Mouse (Mus musculus): ENCODE results near the gene Tnnc2. TPM values are rescaled to one million over a fixed set of nuclear protein-coding genes. Genes with fewer than 3 reads are reported as not detected.

Tnnc2 gene
- total RNA-seq, 2 experiments from 2014 or later, result not detected

DNA sequence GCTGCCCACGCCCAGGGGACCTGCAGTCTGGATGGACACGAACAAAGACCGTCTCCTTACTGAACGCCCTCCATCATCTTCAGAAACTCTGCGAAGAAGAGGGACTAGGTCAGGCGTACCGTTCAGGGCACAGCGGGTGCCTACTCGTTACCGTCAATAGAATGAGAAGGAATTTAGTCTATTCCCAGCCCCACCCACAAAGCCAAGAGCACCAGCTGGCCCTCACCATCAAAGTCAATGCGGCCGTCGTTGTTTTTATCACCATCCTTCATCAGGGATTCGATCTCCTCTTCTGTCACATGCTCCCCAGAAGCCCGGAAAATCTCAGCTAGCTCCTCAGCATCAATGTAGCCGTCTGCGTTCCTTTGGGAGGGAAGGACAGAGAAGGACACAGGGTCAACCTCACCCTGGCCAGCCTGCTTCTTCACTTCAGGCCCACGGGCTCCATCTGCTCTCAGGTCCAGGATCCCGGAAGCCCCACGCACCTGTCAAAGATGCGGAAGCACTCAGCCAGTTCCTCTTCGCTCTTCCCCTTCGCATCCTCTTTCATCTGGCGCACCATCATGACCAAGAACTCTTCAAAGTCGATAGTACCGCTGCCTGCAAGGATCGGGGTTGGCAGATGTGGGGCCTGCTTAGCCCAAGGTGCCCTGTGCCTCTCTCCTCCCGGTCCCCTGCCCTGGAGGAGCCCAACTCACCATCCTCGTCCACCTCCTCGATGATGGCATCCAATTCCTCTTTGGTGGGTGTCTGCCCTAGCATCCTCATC lies 2.3 kb downstream of the Tnnc2 start:
- ATAC-seq (replicated peaks; ENCODE audit: low FRiP score, poor library complexity, severe bottlenecking), result no peak

DNA sequence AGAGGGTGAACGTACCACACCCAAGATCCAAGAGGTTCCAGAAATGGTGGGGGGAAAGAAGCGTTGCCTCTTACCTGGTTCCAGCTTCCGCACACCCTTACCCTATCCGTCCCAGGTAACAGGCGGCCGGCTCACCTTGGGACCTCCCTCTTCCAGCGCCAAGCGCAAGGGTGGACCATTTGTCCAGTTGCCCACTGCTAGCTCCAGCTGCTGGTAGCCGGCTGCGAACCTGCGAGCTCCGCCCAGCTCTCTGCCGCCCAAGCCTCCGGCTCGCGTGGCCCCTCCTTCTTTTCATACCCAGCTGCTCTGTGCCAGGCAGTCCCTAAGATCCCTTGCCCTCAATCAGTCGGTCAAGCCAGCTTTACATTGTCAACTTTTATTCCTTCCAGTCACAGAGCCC lies 3.0 kb downstream of the Tnnc2 start:
- ATAC-seq (replicated peaks; ENCODE audit: low FRiP score, poor library complexity, severe bottlenecking), result no peak

DNA sequence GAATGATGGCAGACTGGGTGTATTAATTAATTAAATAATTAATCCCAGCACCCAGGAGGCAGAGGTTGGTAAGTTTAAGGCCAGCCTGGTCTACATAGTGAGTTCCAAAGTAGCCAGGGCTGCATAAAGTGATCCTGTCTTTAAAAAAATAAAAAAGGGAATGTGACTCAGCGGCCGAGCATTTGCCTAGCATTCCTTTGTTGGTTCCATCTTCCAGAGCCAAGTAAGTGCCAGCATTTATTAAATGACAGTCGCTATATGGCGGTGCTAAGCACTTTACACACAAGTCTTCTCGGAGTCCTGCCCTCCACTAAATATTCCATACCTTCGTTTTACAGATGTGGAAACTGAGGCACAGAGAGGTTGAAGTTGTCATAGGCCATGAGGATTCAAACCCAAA lies 3.6 kb downstream of the Tnnc2 start:
- no peak for ATAC-seq (replicated peaks; ENCODE audit: low FRiP score, poor library complexity, severe bottlenecking)

DNA sequence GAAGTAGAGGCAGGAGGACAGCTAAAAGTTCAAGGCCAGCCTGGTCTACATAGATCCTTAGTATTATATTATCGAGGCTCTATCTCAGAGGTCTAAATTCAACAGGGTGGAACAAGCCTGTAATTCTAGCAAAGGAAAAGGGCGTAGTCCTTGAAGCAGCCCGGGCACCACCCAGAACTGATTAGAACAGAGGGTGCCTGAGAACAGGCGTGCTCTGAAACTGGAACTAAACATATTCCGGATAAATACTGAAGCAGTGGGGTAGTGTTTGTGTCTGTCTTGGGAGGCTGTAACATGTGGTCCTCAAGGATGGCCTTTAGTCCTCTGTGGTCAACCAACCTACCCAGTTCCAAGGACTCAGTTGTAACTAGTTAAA lies 5.8 kb downstream of the Tnnc2 start:
- ATAC-seq (replicated peaks; ENCODE audit: low FRiP score, poor library complexity, severe bottlenecking), result peak; percentile 51

DNA sequence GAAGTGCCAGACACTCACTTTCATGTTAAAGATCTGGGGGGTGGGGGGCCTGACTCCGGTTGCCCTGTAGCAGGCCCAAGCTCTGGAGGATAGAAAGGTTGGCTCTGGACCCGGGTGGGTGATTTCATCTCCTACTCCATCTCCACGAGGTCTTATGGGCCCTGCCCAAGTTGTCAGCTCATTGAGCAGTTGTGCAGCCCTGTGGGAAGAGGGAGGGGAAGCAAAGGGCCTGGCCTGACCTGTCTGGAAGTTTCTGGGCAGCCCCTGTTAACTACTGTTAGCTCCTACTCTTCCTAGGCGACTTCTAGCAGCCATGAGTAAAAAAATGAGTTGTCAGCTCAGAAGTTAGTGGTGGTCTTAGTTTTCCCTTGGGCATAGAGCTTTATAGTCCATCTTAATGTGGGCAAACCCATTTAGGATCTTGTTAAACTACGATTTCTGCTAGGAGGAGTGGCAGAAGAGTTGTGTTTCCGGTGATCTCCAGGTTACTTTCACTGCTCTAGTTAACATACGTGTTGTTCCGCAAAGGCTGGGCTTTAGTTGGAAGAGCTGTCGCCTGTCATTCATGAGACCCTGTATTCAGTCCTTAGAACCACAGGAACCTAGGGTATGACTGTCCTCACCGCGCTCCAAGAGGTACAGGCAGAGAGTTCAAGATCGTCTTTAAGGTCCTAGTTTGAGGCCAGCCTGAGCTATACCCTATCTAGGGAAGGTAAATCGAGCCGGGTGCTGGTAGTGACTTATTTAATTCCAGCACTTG lies 6.4 kb downstream of the Tnnc2 start:
- ATAC-seq (replicated peaks; ENCODE audit: low FRiP score, poor library complexity, severe bottlenecking), result no peak

DNA sequence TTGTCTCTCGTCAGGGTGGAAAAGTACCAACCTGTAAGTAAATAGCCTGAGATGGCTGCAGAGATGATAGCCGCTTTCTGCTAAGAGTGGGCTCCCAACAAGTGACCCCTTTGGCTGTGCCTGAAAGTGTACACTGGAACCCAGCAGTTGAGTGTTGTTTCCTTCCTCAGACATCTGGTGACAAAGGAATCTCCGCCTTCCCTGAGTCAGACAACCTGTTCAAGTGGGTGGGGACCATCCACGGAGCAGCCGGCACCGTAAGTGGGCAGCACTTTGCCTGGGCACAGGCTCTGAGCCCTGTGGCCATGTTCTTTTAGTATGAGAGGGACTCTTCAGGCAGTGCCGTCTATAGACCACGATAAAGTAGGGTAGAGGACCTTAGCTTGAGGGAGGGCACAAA lies 8.6 kb downstream of the Tnnc2 start:
- ATAC-seq (replicated peaks; ENCODE audit: low FRiP score, poor library complexity, severe bottlenecking), result no peak

DNA sequence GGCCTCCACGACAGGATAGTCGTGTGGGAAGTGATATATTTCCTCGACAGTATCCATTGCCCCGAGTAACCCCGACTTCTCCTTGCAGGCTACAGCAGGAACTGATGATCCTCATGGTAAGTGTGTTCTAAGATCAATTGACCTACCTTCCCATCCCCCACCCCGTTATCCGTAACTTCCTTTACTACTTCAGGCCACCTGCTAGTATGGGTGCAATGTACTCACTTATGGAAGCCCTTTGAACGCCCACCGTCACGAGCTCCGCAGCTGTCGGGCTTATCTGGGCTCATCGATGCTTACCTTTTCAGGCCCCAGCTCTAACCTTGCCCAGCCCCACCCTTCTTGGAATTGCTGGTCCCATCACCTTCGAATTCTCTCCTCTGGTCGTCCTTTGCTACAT lies 9.5 kb downstream of the Tnnc2 start:
- peak; percentile 15 for ATAC-seq (replicated peaks; ENCODE audit: low FRiP score, poor library complexity, severe bottlenecking)

DNA sequence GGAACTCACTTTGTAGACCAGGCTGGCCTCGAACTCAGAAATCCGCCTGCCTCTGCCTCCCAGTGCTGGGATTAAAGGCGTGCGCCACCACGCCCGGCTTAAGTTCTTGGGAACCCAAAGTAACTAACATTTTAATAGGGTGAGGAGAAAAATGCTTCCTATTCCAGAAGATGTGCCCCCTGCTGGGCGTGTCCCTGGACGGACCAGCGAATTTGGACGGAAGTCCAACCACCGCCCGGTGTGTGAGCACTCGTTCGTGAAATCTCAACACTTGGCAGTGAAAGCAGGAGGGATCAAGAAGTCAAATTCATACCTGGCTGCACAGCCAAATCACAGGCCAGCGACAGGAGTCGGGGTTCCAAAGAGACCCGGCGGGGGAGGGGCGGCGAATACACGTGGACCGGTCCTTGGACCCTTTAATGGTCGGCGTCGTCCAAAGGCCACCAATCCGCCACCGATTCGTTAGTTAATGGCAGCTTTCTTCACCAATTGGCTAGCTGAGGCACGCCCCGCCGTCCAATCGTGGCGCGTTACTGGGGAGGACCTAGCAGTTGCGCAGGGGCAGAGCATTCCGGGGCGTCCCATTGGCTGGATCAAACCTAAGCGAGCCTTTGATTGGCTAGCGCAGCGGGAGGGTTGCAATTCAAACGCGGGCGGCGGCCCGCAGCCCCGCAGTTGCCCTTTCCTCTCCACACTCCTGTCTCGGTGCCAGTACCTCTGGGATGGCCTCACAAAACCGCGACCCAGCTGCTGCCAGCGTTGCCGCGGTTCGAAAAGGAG lies 10.3 kb downstream of the Tnnc2 start, which contains the start of gene Ube2c:
TSS of gene Ube2c (plus strand) at position 641 of the 780 bp plus-strand sequence.
- ATAC-seq (replicated peaks; ENCODE audit: low FRiP score, poor library complexity, severe bottlenecking), result peak; percentile 86

DNA sequence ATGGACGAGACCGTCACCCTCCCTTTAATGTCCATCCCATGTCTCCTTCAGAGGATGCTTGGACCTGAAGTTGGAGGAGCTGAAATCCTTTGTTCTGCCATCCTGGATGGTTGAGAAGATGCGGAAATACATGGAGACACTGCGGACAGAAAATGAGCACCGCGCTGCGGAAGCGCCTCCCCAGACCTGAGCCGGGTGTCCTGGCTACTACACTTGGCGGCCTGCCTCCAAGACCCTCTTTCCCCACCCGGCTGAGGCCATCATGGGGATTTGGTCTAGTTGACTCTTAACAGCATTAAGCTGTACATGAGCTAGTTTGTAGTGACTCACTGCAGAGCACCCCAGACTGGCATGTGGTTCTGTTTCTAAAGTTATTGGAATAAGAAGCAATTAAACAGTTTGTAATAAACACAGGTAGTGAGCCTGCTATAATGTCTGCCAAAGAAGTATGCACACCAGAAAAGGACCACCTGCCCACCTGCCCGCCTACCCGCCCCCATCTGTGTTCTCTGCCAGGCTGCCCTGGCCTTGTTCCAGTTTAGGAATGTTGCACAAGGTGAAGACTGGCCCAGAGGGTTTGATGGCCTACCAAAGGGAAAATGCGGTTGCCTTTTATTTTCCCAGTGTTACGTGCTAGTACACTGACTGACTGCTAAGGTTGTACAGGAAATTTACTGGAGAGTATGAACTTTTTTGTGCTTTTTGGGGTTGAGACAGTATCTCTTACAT lies 11.8 kb downstream of the Tnnc2 start:
- ATAC-seq (replicated peaks; ENCODE audit: low FRiP score, poor library complexity, severe bottlenecking), result no peak

DNA sequence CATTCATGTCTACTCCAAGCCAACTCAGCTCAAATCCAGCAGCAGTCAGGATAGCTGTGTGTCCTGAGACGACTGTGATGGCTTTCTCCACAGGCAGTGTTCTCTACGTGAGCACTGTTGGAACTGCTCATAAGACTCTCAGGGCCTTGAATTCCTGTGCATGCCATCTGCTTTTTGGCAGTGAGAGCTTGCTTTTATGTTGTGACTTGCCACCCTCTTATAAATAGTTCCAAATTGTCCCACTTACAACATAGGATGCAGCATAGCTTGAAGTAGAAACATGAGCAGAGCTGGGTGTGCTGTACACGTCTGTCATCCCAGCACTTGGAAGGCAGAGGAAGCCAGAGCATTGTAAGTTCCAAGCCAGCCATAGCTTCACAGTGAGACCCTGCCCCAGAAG lies 13.9 kb downstream of the Tnnc2 start:
- no peak for ATAC-seq (replicated peaks; ENCODE audit: low FRiP score, poor library complexity, severe bottlenecking)

DNA sequence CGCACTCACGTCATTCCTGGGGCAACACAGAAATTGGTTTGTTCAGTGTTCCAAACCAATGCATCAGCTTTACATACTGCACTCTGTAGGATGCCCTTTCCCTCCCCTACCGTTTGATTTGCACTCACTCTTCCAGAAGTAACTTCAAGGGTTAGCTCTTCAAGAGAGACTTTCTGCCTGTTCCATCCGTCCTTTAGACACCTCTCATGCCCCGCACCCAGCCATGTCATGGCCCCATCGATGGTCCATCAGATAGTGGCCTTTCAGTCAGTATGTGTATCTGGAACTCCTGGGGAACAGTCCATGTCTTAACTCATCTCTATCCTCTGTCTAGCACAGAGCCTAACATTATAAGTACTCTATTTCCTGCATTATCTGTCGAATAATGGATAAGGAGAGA lies 17.2 kb downstream of the Tnnc2 start:
- no peak for ATAC-seq (replicated peaks; ENCODE audit: low FRiP score, poor library complexity, severe bottlenecking)

DNA sequence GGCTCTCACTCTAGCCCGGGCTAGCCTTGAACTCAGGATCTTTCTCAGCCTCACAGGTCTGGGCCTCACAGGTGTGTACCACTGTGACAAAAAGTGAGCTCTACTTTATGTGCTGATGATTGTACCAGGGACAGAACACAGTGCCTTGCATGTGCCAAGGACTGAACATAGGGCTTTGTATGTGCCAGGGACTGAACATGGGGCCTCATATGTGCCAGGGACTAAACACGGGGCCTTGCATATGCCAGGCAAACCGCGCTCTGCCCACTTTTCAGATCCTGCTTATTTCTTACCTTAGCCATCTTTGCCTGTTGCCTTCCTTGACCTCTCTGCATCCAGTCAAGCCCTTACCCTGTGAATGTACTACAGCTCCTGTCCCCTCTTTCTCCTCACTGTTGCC lies 17.8 kb downstream of the Tnnc2 start:
- peak; percentile 1 for ATAC-seq (replicated peaks; ENCODE audit: low FRiP score, poor library complexity, severe bottlenecking)

DNA sequence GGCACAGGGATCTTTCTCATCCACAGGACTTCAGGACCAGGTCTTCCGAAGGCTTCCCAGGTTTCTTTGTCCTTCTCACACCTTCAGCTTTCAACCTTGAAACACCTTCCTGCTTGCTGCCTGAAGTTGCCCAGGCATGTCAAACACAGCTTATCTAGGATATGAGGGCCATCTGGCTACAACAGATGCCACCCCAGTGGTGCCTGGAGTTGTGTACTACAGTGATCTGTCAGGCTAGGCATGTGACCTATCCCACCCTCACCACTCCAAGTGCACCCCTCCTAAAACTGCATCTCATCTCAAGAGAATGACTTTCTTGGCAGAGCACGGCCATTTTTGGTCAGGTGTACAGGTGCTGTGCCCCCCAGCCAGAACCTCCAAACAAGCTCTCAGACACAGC lies 18.3 kb downstream of the Tnnc2 start:
- ATAC-seq (replicated peaks; ENCODE audit: low FRiP score, poor library complexity, severe bottlenecking), result peak; percentile 75

DNA sequence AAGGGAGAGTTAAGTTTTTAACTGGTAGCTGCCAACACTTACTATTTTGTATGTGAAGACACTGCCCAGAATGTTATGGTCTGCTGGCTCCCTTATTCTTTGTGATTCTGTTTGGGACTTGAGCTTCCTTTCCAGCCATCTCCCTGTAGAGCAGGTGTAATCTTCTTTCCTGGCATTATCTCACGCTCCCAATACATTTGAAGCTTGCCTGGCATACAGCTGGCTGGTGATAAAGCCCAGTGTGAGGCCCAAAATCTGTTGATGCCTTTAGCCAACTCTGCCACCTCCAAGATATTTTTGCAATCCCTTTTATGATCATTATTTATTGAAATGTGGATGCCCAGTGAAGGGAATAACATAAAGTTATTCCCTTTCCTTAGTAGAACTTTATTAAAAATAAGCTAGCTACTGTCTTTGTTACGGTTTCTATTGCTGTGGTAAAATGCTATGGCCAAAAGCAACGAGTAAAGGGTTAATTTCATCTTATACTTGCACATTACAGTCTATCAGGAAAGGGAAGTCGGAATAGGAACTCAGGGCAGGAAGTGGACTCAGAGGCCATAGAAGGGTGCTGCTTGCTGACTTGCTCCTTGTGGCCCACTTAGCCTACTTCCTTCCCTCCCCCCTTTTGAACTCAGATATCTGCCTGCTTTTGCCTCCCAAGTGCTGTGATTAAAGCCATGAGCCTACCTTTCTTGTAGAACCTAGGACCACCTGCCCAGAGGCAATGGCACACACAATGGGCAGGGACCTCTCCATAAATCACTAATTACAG lies 19.5 kb downstream of the Tnnc2 start:
- peak; percentile 70 for ATAC-seq (replicated peaks; ENCODE audit: low FRiP score, poor library complexity, severe bottlenecking)

DNA sequence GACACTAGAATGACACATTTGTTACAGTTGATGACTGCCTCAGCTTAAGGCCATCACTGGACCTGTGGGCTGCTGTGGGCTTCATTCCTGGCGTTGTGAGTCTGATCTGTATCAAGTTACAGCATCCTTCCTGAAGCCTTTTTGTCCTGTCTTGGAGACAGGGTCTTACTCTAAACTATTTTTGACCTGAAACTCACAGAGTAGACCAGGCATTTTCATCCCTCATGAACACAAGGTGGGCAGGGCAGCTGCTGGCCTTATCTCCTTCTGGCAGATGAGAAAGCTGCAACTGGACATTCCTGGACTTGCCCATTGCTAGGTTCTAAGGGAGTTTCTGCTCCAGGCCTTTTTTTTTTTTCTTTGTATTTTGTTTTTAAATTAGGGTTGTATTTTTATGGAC lies 21.1 kb downstream of the Tnnc2 start:
- peak; percentile 58 for ATAC-seq (replicated peaks; ENCODE audit: low FRiP score, poor library complexity, severe bottlenecking)

DNA sequence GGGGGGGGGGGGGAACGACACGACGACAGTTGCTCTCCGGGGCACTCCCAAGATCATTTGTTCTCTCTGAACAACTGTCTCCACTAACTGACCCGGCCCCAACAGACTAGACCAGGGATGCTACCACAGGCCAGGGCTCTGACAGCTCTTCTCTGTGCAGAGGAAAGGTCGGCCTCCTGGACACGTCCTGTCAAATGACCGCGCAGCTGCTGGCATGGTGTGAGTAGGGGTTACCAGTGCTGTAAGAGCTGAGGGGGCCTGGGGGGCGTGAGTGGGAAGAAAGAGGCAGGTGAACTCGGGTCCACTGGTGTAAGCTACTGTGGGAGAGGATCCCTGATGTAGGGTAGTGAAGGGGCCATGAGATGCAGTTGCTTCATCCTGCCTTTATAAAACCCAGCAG lies 21.9 kb downstream of the Tnnc2 start:
- no peak for ATAC-seq (replicated peaks; ENCODE audit: low FRiP score, poor library complexity, severe bottlenecking)

DNA sequence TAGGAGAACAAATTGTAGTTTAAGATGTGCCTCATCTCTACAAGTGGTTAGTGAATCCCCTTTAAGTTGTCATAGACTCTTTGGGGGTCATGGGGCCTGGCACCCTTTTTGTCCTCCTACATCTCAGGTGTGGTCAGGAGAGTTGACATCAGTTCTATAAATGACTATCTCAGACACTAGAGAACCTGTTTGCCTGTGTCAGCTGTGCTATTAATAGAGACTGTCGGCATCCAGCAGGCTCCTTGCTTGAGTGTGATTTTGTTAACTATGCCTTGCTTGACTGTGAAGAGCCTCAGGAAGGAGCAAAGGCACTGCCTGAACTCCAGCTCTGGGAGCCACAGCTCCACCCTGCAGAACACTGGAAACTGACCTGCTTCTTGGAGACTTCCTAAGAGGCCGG lies 25.0 kb downstream of the Tnnc2 start:
- no peak for ATAC-seq (replicated peaks; ENCODE audit: low FRiP score, poor library complexity, severe bottlenecking)

DNA sequence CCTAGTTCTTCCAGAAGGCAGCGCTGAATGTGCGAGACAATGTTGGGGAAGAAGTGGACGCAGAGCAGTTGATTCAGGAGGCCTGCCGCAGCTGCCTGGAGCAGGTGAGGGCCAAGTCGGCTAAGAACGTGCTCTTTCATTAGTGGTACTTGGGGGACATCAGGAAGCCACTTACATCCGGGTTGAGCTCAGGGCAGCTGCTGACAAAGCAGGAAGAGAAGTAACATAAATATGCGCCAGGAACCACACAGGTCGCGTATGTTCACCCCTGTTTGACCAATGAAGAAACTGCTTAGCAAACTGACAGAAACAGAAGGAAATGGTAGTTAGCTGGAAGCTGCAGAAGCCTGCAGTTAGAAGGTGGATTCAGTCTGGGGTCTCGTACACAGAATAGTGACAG lies 25.7 kb downstream of the Tnnc2 start:
- no peak for ATAC-seq (replicated peaks; ENCODE audit: low FRiP score, poor library complexity, severe bottlenecking)

DNA sequence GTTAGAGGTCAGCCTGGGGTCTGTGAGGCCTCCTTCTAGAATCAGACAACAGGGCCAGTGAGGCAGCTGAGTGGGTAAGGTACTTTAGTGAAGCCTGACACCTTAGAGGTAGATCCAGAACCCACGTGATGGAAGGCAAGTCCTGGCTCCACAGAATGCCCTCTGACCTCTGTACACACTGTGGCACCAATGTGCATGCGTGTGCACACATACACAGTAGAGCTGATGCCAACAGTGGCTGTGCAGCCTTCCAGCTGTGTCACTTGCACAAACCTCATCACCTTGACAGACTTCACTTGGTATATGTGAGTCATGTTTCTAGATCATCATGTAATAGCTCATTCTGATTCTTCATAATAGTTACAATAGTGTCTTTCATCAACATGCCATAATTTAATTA lies 27.3 kb downstream of the Tnnc2 start:
- ATAC-seq (replicated peaks; ENCODE audit: low FRiP score, poor library complexity, severe bottlenecking), result no peak

All from erythroblast, adult 5-6 weeks (primary cell).